Mouse (Mus musculus) kidney, adult 2 months (tissue): ENCODE data around the gene Mindy4. TPM values are rescaled to one million over a fixed set of nuclear protein-coding genes. Genes with fewer than 3 reads are reported as not detected.

ENCODE experiments used
- DNase-seq: peaks from one replicate; pipeline ENCODE4 v3.0.0; 2021
- H3K27ac ChIP-seq: fragments of 200-500 bp; 2 replicates; pipeline ENCODE4 v1.5.1; 2012; ENCODE audit warnings: low read depth, low read length, control low read depth, inconsistent platforms; ENCODE audit not compliant: insufficient read depth
- H3K27me3 ChIP-seq: fragments of 200-500 bp; replicated peaks from 2 replicates; pipeline ENCODE4 v1.6.1; 2012; ENCODE audit warnings: mild to moderate bottlenecking, moderate library complexity, low read length, inconsistent platforms; ENCODE audit not compliant: control insufficient read depth, insufficient read depth
- H3K36me3 ChIP-seq: fragments of 200-500 bp; 2 replicates; pipeline ENCODE4 v1.6.1; 2012; ENCODE audit warnings: mild to moderate bottlenecking, moderate library complexity, low read length, inconsistent platforms; ENCODE audit not compliant: control insufficient read depth, insufficient read depth
- H3K4me1 ChIP-seq: fragments of 200-500 bp; 2 replicates; pipeline ENCODE4 v1.6.1; 2011; ENCODE audit warnings: low read length; ENCODE audit not compliant: control insufficient read depth, insufficient read depth
- H3K4me3 ChIP-seq: fragments of 200-500 bp; 2 replicates; pipeline ENCODE4 v1.5.1; 2011; ENCODE audit warnings: mild to moderate bottlenecking, low read depth, low read length, control low read depth; ENCODE audit not compliant: insufficient read depth
- CTCF ChIP-seq: fragments of 200-500 bp; conservative IDR thresholded peaks from 2 replicates; pipeline ENCODE4 v1.5.1; 2011; ENCODE audit warnings: low read depth, mild to moderate bottlenecking, control low read depth, low read length, moderate library complexity, mixed read lengths; ENCODE audit not compliant: insufficient read depth, insufficient read length
- POLR2A ChIP-seq: fragments of 200-500 bp; IDR thresholded peaks from one replicate; pipeline ENCODE4 v1.6.1; 2011; ENCODE audit warnings: low read depth, low read length, control low read depth
- WGBS: fragments of 180-500 bp; shearing (Covaris S2); methylation state at CpG from one replicate; pipeline ENCODE4 v1.1.7; 2018; 5-methylcytosine and 5-hydroxymethylcytosine counted together
- polyA plus RNA-seq: library from polyadenylated mRNA; depleted of rRNA; stranded (reverse); fragments of >200 nt; gene quantifications from 2 replicates; pipeline ENCODE4 v1.2.3, GENCODE M21; 2012

Mindy4 gene
- polyA plus RNA-seq, 1 experiment, result 14.6 TPM

DNA sequence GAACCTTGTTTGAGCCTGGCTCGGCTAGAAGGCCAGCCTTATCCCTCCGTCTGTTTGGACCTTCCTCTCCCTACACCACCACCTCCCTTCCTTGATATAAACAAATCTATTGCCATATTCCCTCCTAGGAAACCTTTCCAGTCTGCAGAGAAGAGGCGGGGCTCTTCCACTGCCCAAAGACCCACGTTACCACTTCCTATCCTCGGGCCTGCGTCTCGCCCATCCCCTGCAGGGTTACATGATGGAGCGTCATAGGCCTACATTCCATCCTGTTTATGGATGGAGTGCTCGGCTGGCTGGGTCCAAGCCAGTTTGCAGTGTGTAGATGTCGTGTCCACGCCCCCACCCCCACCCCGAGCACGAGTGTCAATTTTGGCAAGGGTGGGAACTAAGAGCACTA is 124.1 kb downstream of the Mindy4 start:
- DNase-seq, result no peak
- 76% methylated on average over 13 of the region's 13 CpGs for WGBS
- Histone ChIP-seq H3K4me3 (peak overlapping the region; percentile 25; the same call in 1 of the 2 replicates), H3K4me1 (peaks cover 30% of the 10 kb centered on the region), H3K27ac (peak overlapping the region; percentile 75; the same call in 1 of the 2 replicates), H3K36me3 (no peaks in the 10 kb centered on the region), H3K27me3 (no peaks in the 10 kb centered on the region)
- no peak for TF ChIP-seq POLR2A
- no peak for TF ChIP-seq CTCF

DNA sequence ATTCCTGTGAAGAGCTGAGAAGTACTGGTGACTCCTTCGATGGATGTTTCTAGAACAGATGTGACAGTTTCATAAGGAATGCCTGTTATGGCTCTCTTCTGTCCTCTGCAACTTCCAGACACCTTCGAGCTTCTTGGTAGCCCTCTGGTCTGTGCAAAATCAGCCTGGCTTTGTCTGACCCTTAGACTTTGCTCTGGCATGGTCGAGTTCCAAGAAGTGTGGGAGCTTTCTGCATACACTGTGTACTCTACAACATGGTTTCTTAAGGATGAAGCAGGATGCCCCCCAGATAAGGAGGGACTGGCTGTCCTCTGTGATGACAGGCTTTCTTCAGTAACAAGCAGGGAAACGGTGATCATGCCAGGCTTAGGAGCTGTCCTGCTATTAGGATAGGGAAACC is 125.0 kb downstream of the Mindy4 start:
- H3K36me3 ChIP-seq, result no peaks in the 10 kb centered on the region
- DNase-seq, result peak; percentile 93
- TF ChIP-seq POLR2A (no peak), CTCF (no peak)
- peak overlapping the region; percentile 20; the same call in 1 of the 2 replicates for H3K4me3 ChIP-seq
- no peaks in the 10 kb centered on the region for H3K27me3 ChIP-seq
- H3K4me1 ChIP-seq, result peaks cover 30% of the 10 kb centered on the region
- 50% methylated on average over 4 of the region's 4 CpGs for WGBS
- H3K27ac ChIP-seq, result peak overlapping the region; percentile 75

DNA sequence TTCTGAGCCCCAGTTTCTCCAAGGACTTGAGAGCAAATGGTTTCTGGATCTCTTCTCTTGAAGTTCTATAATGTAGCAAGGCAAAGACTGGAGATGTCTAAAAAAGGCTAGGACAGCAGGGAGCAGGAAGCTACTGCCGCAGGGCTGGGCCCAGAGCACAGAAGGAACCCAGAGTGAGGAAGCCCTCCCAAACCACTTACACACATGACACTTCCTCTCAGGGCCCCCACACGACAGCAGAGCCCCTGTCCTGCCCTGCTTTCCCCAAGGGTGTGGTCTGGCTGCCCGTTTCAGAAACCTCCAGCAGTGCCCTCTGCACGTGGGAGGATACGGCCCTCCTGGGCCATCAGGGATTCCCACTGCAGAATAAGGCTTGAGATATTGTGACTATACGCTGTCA is 128.1 kb downstream of the Mindy4 start:
- no peak overlapping the region for H3K4me3 ChIP-seq
- no peaks in the 10 kb centered on the region for H3K27me3 ChIP-seq
- WGBS, result 35% methylated on average over 6 of the region's 6 CpGs
- no peak for DNase-seq
- TF ChIP-seq CTCF (no peak), POLR2A (no peak)
- peaks cover 18% of the 10 kb centered on the region; the same call in 1 of the 2 replicates for H3K4me1 ChIP-seq
- H3K27ac ChIP-seq, result no peak overlapping the region
- no peaks in the 10 kb centered on the region for H3K36me3 ChIP-seq

DNA sequence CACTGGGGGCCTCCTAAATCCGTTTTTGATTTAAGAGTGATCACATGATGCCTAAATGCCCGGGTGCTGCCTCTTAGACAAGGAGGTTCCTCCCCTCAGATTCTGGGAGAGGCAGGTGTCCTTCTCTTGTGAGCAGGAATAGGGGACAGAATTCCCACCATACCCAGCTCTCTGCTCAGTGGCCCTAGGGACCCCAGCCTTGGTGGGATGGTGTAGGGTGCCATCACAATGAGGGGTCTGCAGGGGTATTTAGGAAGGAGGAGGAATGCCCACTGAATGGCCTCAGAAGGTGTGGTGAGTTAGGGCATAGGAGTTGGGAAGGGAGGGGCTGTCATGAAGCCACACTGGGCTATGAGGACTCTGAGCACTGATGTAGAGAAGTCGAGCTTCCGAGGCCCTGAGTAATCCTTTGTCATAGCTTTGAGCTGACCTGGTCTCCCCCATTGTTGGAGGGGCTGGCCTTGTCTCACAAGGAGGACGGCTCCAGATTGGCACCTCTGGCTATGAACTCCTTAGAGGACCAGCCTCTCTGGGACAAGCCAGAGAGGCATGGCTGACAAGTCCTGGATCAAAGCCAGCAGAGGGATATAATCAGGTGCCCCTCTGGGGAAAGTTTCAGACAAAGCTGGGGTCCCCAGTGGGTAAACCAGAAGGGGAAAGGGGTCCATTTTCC is 129.1 kb downstream of the Mindy4 start:
- Histone ChIP-seq H3K27me3 (no peaks in the 10 kb centered on the region), H3K27ac (no peak overlapping the region), H3K36me3 (no peaks in the 10 kb centered on the region), H3K4me3 (no peak overlapping the region), H3K4me1 (peaks cover 12% of the 10 kb centered on the region; the same call in 1 of the 2 replicates)
- WGBS, result 56% methylated on average over 5 of the region's 5 CpGs
- DNase-seq, result no peak
- TF ChIP-seq CTCF (no peak), POLR2A (no peak)

DNA sequence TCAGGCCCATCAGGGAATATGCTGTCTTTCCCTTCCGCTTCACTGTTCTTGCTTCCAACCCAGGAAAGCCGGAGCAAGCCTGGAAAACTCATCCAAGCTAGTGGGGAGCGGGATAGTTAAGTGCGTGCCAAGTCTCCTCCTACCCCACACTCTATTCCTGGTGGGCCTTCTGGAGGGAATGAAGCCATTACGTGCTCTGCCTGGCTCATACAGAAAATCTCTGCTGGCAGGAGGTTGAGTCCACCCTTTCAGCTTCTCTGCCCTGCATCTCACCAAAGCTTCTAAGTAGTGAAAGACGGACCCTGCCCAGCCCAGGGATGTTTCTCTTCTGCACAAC is 129.6 kb downstream of the Mindy4 start:
- DNase-seq, result no peak
- H3K4me1 ChIP-seq, result peaks cover 12% of the 10 kb centered on the region; the same call in 1 of the 2 replicates
- no peak overlapping the region for H3K4me3 ChIP-seq
- WGBS, result 88% methylated on average over 6 of the region's 6 CpGs
- TF ChIP-seq CTCF (no peak), POLR2A (no peak)
- no peaks in the 10 kb centered on the region for H3K36me3 ChIP-seq
- no peak overlapping the region for H3K27ac ChIP-seq
- H3K27me3 ChIP-seq, result no peaks in the 10 kb centered on the region

DNA sequence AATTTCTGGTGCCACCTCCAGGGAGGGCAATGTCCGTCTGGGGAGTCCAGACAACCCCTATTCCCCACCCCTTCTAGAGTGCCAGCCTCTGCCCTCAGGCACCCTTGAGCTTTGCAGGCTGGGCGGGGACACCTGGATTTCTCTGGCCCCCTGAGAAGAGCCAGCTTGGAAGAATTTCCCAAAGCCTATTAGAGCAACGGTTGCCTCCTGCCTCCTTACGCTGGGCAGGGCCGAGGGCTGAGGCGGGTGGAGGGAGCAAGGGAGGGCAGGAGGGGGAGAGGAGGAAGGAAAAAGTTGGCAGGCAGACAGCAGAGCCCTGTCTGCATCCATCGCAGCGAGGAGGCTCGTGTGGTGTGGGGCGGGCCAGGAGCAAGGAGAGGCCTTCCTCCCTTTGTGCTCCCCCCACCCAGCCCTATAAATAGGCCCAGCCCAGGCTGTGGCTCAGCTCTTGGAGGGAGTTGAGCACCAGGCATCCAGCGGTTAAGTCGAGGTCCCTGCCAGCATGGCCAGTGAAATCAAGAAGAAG is 132.9 kb downstream of the Mindy4 start, which contains the start of gene Aqp1:
Aqp1 (plus strand) TSS at position 444 of the 526 bp plus-strand sequence.
- Histone ChIP-seq H3K27ac (peak within 1 kb of the TSS; percentile 88), H3K4me1 (peaks cover 5% of the 10 kb centered on the region; the same call in 1 of the 2 replicates), H3K36me3 (no peaks in the 10 kb centered on the region), H3K27me3 (no peaks in the 10 kb centered on the region), H3K4me3 (peak within 1 kb of the TSS; percentile 52)
- DNase-seq, result peak; percentile 94
- 9% methylated on average over 12 of the region's 12 CpGs for WGBS
- TF ChIP-seq POLR2A, result peak; percentile 97
- TF ChIP-seq CTCF, result no peak

DNA sequence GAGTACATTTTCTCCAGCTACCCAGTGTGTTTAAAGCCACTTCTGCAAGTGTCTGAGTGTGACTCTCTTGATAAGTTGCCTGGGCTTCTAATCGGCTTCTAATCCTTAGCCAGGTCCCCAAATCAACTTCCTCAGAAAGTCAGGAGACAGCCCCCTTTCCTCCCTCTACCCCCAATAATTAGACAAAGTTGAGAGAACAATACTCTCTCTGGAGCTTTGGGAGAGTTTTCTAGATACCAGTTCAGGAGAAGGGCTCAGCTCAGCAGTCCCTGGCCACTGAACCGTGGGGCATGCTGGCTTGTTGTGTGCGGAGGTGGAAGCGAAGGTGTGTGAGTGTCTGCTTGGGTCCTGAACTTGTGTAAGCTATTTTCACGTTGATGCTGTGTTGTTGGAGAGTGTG is 134.1 kb downstream of the Mindy4 start:
- no peaks in the 10 kb centered on the region for H3K27me3 ChIP-seq
- no peak for TF ChIP-seq CTCF
- TF ChIP-seq POLR2A, result no peak
- H3K4me1 ChIP-seq, result peaks cover 2% of the 10 kb centered on the region; the same call in 1 of the 2 replicates
- H3K36me3 ChIP-seq, result no peaks in the 10 kb centered on the region
- H3K27ac ChIP-seq, result peak overlapping the region; percentile 88
- peak; percentile 57 for DNase-seq
- H3K4me3 ChIP-seq, result peak overlapping the region; percentile 52
- WGBS, result 61% methylated on average over 5 of the region's 5 CpGs
